Mouse (Mus musculus) heart, embryonic 14.5 days (tissue): ENCODE results near the gene Trmt10b. TPM values are rescaled to one million over a fixed set of nuclear protein-coding genes. Genes with fewer than 3 reads are reported as not detected.

ENCODE experiments used
- ATAC-seq: fragments of 200-750 bp; cut with Nextera tagmentation; 2 replicates; pipeline ENCODE4 v1.8.0; 2017; ENCODE audit warnings: low read depth, moderate TSS enrichment; ENCODE audit not compliant: insufficient number of reproducible peaks, insufficient read depth, low FRiP score
- H3K27ac ChIP-seq, 2 experiments: fragments of 200-500 bp in 1 of 2; fragments of 300-500 bp in 1 of 2; sonication (generic) in 1 of 2; replicated peaks in 1 of 2; 2 replicates each; pipeline ENCODE4 v1.5.1; 2012 to 2014; ENCODE audit warnings: low read depth in 2 of 2, low read length in 2 of 2, control low read depth in 1 of 2, mild to moderate bottlenecking in 1 of 2, mixed read lengths in 1 of 2; ENCODE audit not compliant: control insufficient read depth in 1 of 2, insufficient read depth in 1 of 2
- H3K27me3 ChIP-seq: fragments of 300-500 bp; sonication (generic); 2 replicates; pipeline ENCODE4 v1.6.1; 2014; ENCODE audit warnings: mild to moderate bottlenecking, low read length, control low read depth; ENCODE audit not compliant: control insufficient read depth, insufficient read depth
- H3K36me3 ChIP-seq: fragments of 300-500 bp; sonication (generic); 2 replicates; pipeline ENCODE4 v1.6.1; 2014; ENCODE audit warnings: mild to moderate bottlenecking, control low read depth, low read length, mixed read lengths; ENCODE audit not compliant: control insufficient read depth, insufficient read depth
- H3K4me1 ChIP-seq, 2 experiments: fragments of 200-500 bp in 1 of 2; fragments of 300-500 bp in 1 of 2; sonication (generic) in 1 of 2; 2 replicates each; pipeline ENCODE4 v1.6.1; 2012 to 2014; ENCODE audit warnings: low read length in 2 of 2, control low read depth in 1 of 2, mixed read lengths in 1 of 2; ENCODE audit not compliant: control insufficient read depth in 2 of 2, insufficient read depth in 2 of 2
- H3K4me2 ChIP-seq: fragments of 300-500 bp; sonication (generic); 2 replicates; pipeline ENCODE4 v1.6.1; 2014; ENCODE audit warnings: mild to moderate bottlenecking, low read length
- H3K4me3 ChIP-seq, 2 experiments: fragments of 200-500 bp in 1 of 2; fragments of 300-500 bp in 1 of 2; sonication (generic) in 1 of 2; 2 replicates each; pipeline ENCODE4 v1.5.1; 2012 to 2014; ENCODE audit warnings: low read length in 2 of 2, mild to moderate bottlenecking in 2 of 2, control low read depth in 1 of 2, low read depth in 1 of 2, moderate library complexity in 1 of 2; ENCODE audit not compliant: control insufficient read depth in 1 of 2, insufficient read depth in 1 of 2
- H3K9ac ChIP-seq: fragments of 300-500 bp; sonication (generic); 2 replicates; pipeline ENCODE4 v1.6.1; 2014; ENCODE audit warnings: mild to moderate bottlenecking, low read length
- H3K9me3 ChIP-seq: fragments of 300-500 bp; sonication (generic); 2 replicates; pipeline ENCODE4 v1.6.1; 2016; ENCODE audit warnings: low read length, control low read depth; ENCODE audit not compliant: control insufficient read depth
- WGBS: fragments of 180-500 bp; shearing (Covaris S2); extraction: QIAGEN DNeasy Blood & Tissue Kit; methylation state at CpG from one replicate; pipeline ENCODE4 v1.1.7; 2014; 5-methylcytosine and 5-hydroxymethylcytosine counted together
- polyA plus RNA-seq: library from polyadenylated mRNA; unstranded; fragments of >200 nt; fragmentation: Nextera tagmentation; extraction: Ambion mirVana; gene quantifications from 2 replicates; pipeline ENCODE4 v1.2.1, GENCODE M21; 2014

The Trmt10b gene
- polyA plus RNA-seq, 1 experiment from 2014 or later: 10.1 TPM

DNA sequence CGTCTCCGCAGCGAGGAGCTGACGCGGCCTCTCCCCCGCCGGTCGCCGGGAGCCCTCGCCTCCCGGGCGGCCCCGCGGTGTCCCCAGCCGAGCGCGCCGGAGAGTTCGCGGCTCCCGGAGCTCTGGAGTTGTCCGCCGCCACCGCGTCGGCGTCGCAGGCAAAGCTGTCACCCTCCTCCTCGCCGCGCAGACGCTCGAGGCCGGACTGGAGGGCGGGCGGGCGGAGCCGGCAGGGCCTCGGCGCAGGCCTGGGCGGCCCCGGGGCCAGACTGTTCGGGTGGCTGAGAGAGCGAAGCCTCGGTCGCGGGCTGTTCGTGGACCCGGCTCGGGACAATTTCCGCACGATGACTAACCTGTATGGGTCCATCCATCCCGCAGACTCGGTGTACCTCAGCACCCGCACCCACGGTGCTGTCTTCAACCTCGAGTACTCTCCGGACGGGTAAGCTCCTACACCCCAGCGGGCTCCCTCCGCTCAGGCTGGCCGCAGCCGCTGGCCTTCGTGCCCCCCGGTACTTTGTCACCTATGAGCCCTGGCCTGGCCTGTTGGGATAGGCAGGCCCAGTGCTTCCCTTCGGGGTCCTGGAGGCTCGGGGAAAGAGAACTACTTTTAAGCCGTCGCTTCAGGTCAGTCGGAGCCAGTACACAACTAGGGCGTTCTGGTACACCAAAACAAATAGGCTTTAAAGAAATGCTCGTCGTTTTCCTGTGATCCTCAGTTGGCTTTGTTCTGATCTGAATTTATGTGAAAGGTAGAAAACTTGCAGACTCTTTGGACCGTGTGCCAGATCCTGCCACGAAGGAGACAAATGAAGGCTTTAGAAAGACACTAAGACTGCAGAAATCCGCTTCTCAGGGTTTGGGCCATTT lies 45.6 kb downstream of the Trmt10b start, which contains the start of gene Exosc3:
Gene Exosc3 (minus strand): TSS at position 447 of the 870 bp plus-strand sequence.
- H3K36me3 ChIP-seq: peaks cover 10% of the 10 kb centered on the region; the same call in 1 of the 2 replicates
- WGBS: under 1% methylated on average over 55 of the region's 76 CpGs
- H3K27ac ChIP-seq: peak within 1 kb of the TSS; percentile 90 to 98
- peaks cover 4 to 18% of the 10 kb centered on the region in 2 experiments; a peak in 3 of 4 replicates for H3K4me1 ChIP-seq
- peak within 1 kb of the TSS; percentile 95 for H3K4me3 ChIP-seq
- H3K4me2 ChIP-seq: peak within 1 kb of the TSS; percentile 89
- H3K9ac ChIP-seq: peak within 1 kb of the TSS; percentile 97
- no peaks in the 10 kb centered on the region for H3K9me3 ChIP-seq
- no peaks in the 10 kb centered on the region for H3K27me3 ChIP-seq
- peak; percentile 86 for ATAC-seq

DNA sequence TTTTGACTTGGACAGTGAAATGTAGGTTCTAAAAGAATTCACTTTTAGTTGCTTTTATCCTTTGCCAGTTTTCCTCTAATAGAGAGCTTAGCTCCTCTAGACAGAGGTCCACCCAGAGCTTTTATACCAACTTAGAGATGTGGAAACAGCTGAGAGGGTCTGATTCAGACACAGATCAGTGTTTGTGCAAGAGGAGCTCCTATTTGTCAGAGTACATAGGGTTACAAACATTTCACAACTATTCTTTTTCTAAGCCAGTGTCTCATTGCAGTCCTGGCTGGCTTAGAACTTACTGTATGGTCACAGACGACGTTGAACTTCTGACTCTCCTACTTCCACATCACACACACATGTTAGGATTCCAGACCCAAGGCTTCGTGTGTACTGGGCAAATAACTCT lies 59.7 kb downstream of the Trmt10b start:
- Histone ChIP-seq H3K36me3 (peaks cover 44% of the 10 kb centered on the region), H3K27ac (no peak overlapping the region), H3K4me2 (no peak overlapping the region), H3K4me1 (no peaks in the 10 kb centered on the region), H3K4me3 (no peak overlapping the region), H3K27me3 (no peaks in the 10 kb centered on the region), H3K9me3 (no peaks in the 10 kb centered on the region), H3K9ac (no peak overlapping the region)
- no peak for ATAC-seq
- 90% methylated on average over 3 of the region's 3 CpGs for WGBS

Other genes starting within 250 kb of the Trmt10b start
- gene Fbxo10, start 212.5 kb upstream of the Trmt10b start, polyA plus RNA-seq: 12.5 and 14.5 TPM in 2 replicates
- gene Tomm5, start 189.0 kb upstream of the Trmt10b start, polyA plus RNA-seq: 247 and 250 TPM in 2 replicates
- gene Frmpd1, start 112.3 kb upstream of the Trmt10b start, polyA plus RNA-seq: 2.5 and 2.6 TPM in 2 replicates
- 12.1 and 15.0 TPM in 2 replicates for gene Dcaf10, start 45.0 kb downstream of the Trmt10b start, polyA plus RNA-seq
- 30.9 and 32.3 TPM in 2 replicates for gene Exosc3, start 45.6 kb downstream of the Trmt10b start, polyA plus RNA-seq
- 74.9 and 77.2 TPM in 2 replicates for gene Slc25a51, start 111.6 kb downstream of the Trmt10b start, polyA plus RNA-seq
- gene Shb, start 235.3 kb downstream of the Trmt10b start, polyA plus RNA-seq: 15.3 and 19.0 TPM in 2 replicates